Mouse (Mus musculus): ENCODE measurements at regions not wholly inside any gene's neighbourhood (a gene's known extent, or its start where the extent isn't known, plus 50 kb on each side); places are given as distances from the start of the nearest gene placed in this dataset.

GRCm38 (mm10) chr7:36955376-36955775, 257.5 kb downstream of the Tshz3 start:
- no peak overlapping the region for H3K9ac ChIP-seq (ENCODE audit: low read length)
- no peak for DNase-seq (ENCODE audit: low spot score)
- H3K4me2 ChIP-seq (ENCODE audit: low read depth, severe bottlenecking) = no peak overlapping the region
- H3K27me3 ChIP-seq (ENCODE audit: control insufficient read depth, insufficient read depth, low read length) = no peaks in the 10 kb centered on the region
- H3K4me3 ChIP-seq (ENCODE audit: low read depth, low read length) = no peak overlapping the region
- WGBS = 50% methylated on average over 3 of the region's 3 CpGs
- no peak overlapping the region for H3K27ac ChIP-seq (replicated peaks; ENCODE audit: low read depth, low read length)
- H3K9me3 ChIP-seq (ENCODE audit: control insufficient read depth, low read length) = no peaks in the 10 kb centered on the region
- no peaks in the 10 kb centered on the region for H3K4me1 ChIP-seq (ENCODE audit: control insufficient read depth, insufficient read depth, low read length)
- H3K36me3 ChIP-seq (ENCODE audit: control insufficient read depth, insufficient read depth, low read length) = no peaks in the 10 kb centered on the region
- no peak for ATAC-seq (ENCODE audit: insufficient number of reproducible peaks, low FRiP score, low TSS enrichment, low read depth)

GRCm38 (mm10) chr7:36958255-36958654, 260.3 kb downstream of the Tshz3 start:
- ATAC-seq (ENCODE audit: insufficient number of reproducible peaks, low FRiP score, low TSS enrichment, low read depth) (no peak), DNase-seq (ENCODE audit: low spot score) (no peak)
- H3K4me1 ChIP-seq (ENCODE audit: control insufficient read depth, insufficient read depth, low read length) = no peaks in the 10 kb centered on the region

GRCm38 (mm10) chr7:36971772-36972171, 273.9 kb downstream of the Tshz3 start:
- no peaks in the 10 kb centered on the region for H3K36me3 ChIP-seq (ENCODE audit: control insufficient read depth, insufficient read depth, low read length)

More at GRCm38 (mm10) chr7:36958255-36958654, 260.3 kb downstream of the Tshz3 start:
- Histone ChIP-seq H3K4me2 (ENCODE audit: low read depth, severe bottlenecking) (no peak overlapping the region), H3K9me3 (ENCODE audit: control insufficient read depth, low read length) (no peaks in the 10 kb centered on the region), H3K9ac (ENCODE audit: low read length) (no peak overlapping the region), H3K36me3 (ENCODE audit: control insufficient read depth, insufficient read depth, low read length) (no peaks in the 10 kb centered on the region), H3K27ac (replicated peaks; ENCODE audit: low read depth, low read length) (no peak overlapping the region), H3K27me3 (ENCODE audit: control insufficient read depth, insufficient read depth, low read length) (no peaks in the 10 kb centered on the region), H3K4me3 (ENCODE audit: low read depth, low read length) (no peak overlapping the region)
- WGBS = 76% methylated on average over 8 of the region's 8 CpGs

GRCm38 (mm10) chr7:36973654-36974320, 275.9 kb downstream of the Tshz3 start:
- H3K36me3 ChIP-seq (ENCODE audit: control insufficient read depth, insufficient read depth, low read length) = no peaks in the 10 kb centered on the region
- no peak for DNase-seq (ENCODE audit: low spot score)

More at GRCm38 (mm10) chr7:36971772-36972171, 273.9 kb downstream of the Tshz3 start:
- Histone ChIP-seq H3K27me3 (ENCODE audit: control insufficient read depth, insufficient read depth, low read length) (no peaks in the 10 kb centered on the region), H3K9me3 (ENCODE audit: control insufficient read depth, low read length) (no peaks in the 10 kb centered on the region), H3K4me2 (ENCODE audit: low read depth, severe bottlenecking) (no peak overlapping the region), H3K9ac (ENCODE audit: low read length) (no peak overlapping the region), H3K4me1 (ENCODE audit: control insufficient read depth, insufficient read depth, low read length) (0 out of 2 replicates have a peak, but pooled peaks cover 10% of the 10 kb centered on the region), H3K4me3 (ENCODE audit: low read depth, low read length) (no peak overlapping the region), H3K27ac (replicated peaks; ENCODE audit: low read depth, low read length) (no peak overlapping the region)
- ATAC-seq (ENCODE audit: insufficient number of reproducible peaks, low FRiP score, low TSS enrichment, low read depth) = no peak
- no peak for DNase-seq (ENCODE audit: low spot score)
- 67% methylated on average over 7 of the region's 7 CpGs for WGBS

GRCm38 (mm10) chr7:36974573-36974972, 276.7 kb downstream of the Tshz3 start:
- H3K9me3 ChIP-seq (ENCODE audit: control insufficient read depth, low read length) = no peaks in the 10 kb centered on the region
- no peak overlapping the region for H3K4me3 ChIP-seq (ENCODE audit: low read depth, low read length)
- no peak overlapping the region for H3K4me2 ChIP-seq (ENCODE audit: low read depth, severe bottlenecking)
- 41% methylated on average over 4 of the region's 4 CpGs for WGBS
- H3K36me3 ChIP-seq (ENCODE audit: control insufficient read depth, insufficient read depth, low read length) = no peaks in the 10 kb centered on the region
- ATAC-seq (ENCODE audit: insufficient number of reproducible peaks, low FRiP score, low TSS enrichment, low read depth) (no peak), DNase-seq (ENCODE audit: low spot score) (peak; percentile 63)
- H3K9ac ChIP-seq (ENCODE audit: low read length) = no peak overlapping the region
- no peaks in the 10 kb centered on the region for H3K27me3 ChIP-seq (ENCODE audit: control insufficient read depth, insufficient read depth, low read length)
- H3K4me1 ChIP-seq (ENCODE audit: control insufficient read depth, insufficient read depth, low read length) = 0 out of 2 replicates have a peak, but pooled peaks cover 10% of the 10 kb centered on the region
- H3K27ac ChIP-seq (replicated peaks; ENCODE audit: low read depth, low read length) = no peak overlapping the region

More at GRCm38 (mm10) chr7:36973654-36974320, 275.9 kb downstream of the Tshz3 start:
- H3K4me1 ChIP-seq (ENCODE audit: control insufficient read depth, insufficient read depth, low read length) = 0 out of 2 replicates have a peak, but pooled peaks cover 10% of the 10 kb centered on the region
- H3K27ac ChIP-seq (replicated peaks; ENCODE audit: low read depth, low read length) = no peak overlapping the region
- H3K9ac ChIP-seq (ENCODE audit: low read length) = no peak overlapping the region
- no peaks in the 10 kb centered on the region for H3K9me3 ChIP-seq (ENCODE audit: control insufficient read depth, low read length)
- 26% methylated on average over 10 of the region's 10 CpGs for WGBS
- no peak for ATAC-seq (ENCODE audit: insufficient number of reproducible peaks, low FRiP score, low TSS enrichment, low read depth)
- no peaks in the 10 kb centered on the region for H3K27me3 ChIP-seq (ENCODE audit: control insufficient read depth, insufficient read depth, low read length)
- H3K4me3 ChIP-seq (ENCODE audit: low read depth, low read length) = no peak overlapping the region
- no peak overlapping the region for H3K4me2 ChIP-seq (ENCODE audit: low read depth, severe bottlenecking)

DNA sequence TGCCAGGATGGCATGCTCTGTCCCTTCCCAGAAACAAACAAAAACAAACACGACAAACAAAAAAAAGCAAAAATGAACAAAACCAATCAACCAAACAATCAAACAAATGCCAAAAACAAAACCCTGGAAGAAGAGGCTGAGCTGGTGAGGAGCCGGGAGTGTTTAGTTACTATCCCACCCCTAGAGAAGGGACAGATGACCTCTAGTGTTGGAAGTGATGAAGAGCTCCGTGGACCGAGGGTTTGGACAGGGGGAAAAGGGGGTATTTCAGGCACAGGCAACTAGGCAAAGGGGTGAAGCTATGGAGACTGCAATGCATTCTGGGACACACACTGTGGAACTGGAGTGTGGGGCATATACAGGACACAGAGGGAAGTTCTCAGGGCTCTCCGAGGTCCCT, 277.6 kb downstream of the Tshz3 start:
- DNase-seq (ENCODE audit: low spot score) = peak; percentile 27
- 21% methylated on average over 5 of the region's 5 CpGs for WGBS
- no peak for ATAC-seq (ENCODE audit: insufficient number of reproducible peaks, low FRiP score, low TSS enrichment, low read depth)

DNA sequence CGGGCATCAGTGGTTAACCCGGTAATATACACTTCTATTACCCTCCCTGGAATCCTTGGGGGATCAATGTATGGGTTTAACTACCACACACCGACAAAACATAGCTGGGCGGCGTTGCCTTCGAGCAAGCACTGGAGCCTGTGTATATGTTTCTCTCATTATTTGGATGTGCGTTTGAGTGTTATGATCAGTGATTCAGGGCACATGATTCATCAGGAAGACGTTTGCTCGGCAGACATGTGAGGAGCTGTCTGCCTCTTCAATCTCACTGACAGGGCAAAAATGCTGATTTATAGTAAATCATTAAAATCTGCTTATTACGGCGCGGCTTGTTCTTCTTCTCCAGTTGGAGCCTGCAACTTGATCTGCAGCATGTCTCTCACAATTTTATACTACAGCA, 279.9 kb downstream of the Tshz3 start:
- H3K4me1 ChIP-seq (ENCODE audit: control insufficient read depth, insufficient read depth, low read length) = 0 out of 2 replicates have a peak, but pooled peaks cover 2% of the 10 kb centered on the region
- H3K4me2 ChIP-seq (ENCODE audit: low read depth, severe bottlenecking) = no peak overlapping the region
- no peak for ATAC-seq (ENCODE audit: insufficient number of reproducible peaks, low FRiP score, low TSS enrichment, low read depth)
- WGBS = 57% methylated on average over 12 of the region's 12 CpGs
- H3K27me3 ChIP-seq (ENCODE audit: control insufficient read depth, insufficient read depth, low read length) = no peaks in the 10 kb centered on the region
- no peak overlapping the region for H3K27ac ChIP-seq (replicated peaks; ENCODE audit: low read depth, low read length)
- H3K9ac ChIP-seq (ENCODE audit: low read length) = no peak overlapping the region
- no peaks in the 10 kb centered on the region for H3K36me3 ChIP-seq (ENCODE audit: control insufficient read depth, insufficient read depth, low read length)
- H3K9me3 ChIP-seq (ENCODE audit: control insufficient read depth, low read length) = no peaks in the 10 kb centered on the region
- no peak for DNase-seq (ENCODE audit: low spot score)
- H3K4me3 ChIP-seq (ENCODE audit: low read depth, low read length) = no peak overlapping the region

More for the DNA sequence above, 277.6 kb downstream of the Tshz3 start:
- H3K9me3 ChIP-seq (ENCODE audit: control insufficient read depth, low read length) = no peaks in the 10 kb centered on the region
- no peaks in the 10 kb centered on the region for H3K27me3 ChIP-seq (ENCODE audit: control insufficient read depth, insufficient read depth, low read length)
- H3K36me3 ChIP-seq (ENCODE audit: control insufficient read depth, insufficient read depth, low read length) = no peaks in the 10 kb centered on the region
- H3K4me1 ChIP-seq (ENCODE audit: control insufficient read depth, insufficient read depth, low read length) = 0 out of 2 replicates have a peak, but pooled peaks cover 10% of the 10 kb centered on the region
- no peak overlapping the region for H3K4me3 ChIP-seq (ENCODE audit: low read depth, low read length)
- no peak overlapping the region for H3K9ac ChIP-seq (ENCODE audit: low read length)
- H3K4me2 ChIP-seq (ENCODE audit: low read depth, severe bottlenecking) = no peak overlapping the region
- H3K27ac ChIP-seq (replicated peaks; ENCODE audit: low read depth, low read length) = no peak overlapping the region

- H3K27ac ChIP-seq (replicated peaks; ENCODE audit: low read depth, low read length) = no peak overlapping the region
- no peak for ATAC-seq (ENCODE audit: insufficient number of reproducible peaks, low FRiP score, low TSS enrichment, low read depth)
- peaks cover 2% of the 10 kb centered on the region; the same call in 1 of the 2 replicates for H3K9me3 ChIP-seq (ENCODE audit: control insufficient read depth, low read length)
- H3K4me2 ChIP-seq (ENCODE audit: low read depth, severe bottlenecking) = no peak overlapping the region
- WGBS = 86% methylated on average over 1 of the region's 1 CpGs
- no peak overlapping the region for H3K9ac ChIP-seq (ENCODE audit: low read length)
- no peaks in the 10 kb centered on the region for H3K27me3 ChIP-seq (ENCODE audit: control insufficient read depth, insufficient read depth, low read length)
- no peak for DNase-seq (ENCODE audit: low spot score)
- no peaks in the 10 kb centered on the region for H3K4me1 ChIP-seq (ENCODE audit: control insufficient read depth, insufficient read depth, low read length)
- no peak overlapping the region for H3K4me3 ChIP-seq (ENCODE audit: low read depth, low read length)
- H3K36me3 ChIP-seq (ENCODE audit: control insufficient read depth, insufficient read depth, low read length) = no peaks in the 10 kb centered on the region
Measured at GRCm38 (mm10) chr7:36989380-36989779, 291.5 kb downstream of the Tshz3 start.
